Mouse (Mus musculus) kidney, postnatal 0 days (tissue): ENCODE data around the gene Fgfr2. TPM values are rescaled to one million over a fixed set of nuclear protein-coding genes. Genes with fewer than 3 reads are reported as not detected.

Experiments
- ATAC-seq: fragments of 200-750 bp; cut with Nextera tagmentation; replicated peaks from 2 replicates; pipeline ENCODE4 v1.8.0; 2017; ENCODE audit warnings: low read depth, moderate number of reproducible peaks, moderate TSS enrichment, moderate library complexity; ENCODE audit not compliant: low FRiP score
- DNase-seq: peaks from one replicate; pipeline ENCODE4 v3.0.0-alpha.2; 2016; ENCODE audit warnings: low spot score
- H3K27ac ChIP-seq: fragments of 300-500 bp; sonication (generic); 2 replicates; pipeline ENCODE4 v1.5.1; 2014; ENCODE audit warnings: mild to moderate bottlenecking
- H3K27me3 ChIP-seq: fragments of 300-500 bp; sonication (generic); 2 replicates; pipeline ENCODE4 v1.6.1; 2014; ENCODE audit warnings: low read length, mixed read lengths; ENCODE audit not compliant: insufficient read depth
- H3K36me3 ChIP-seq: fragments of 300-500 bp; sonication (generic); 2 replicates; pipeline ENCODE4 v1.6.1; 2014; ENCODE audit warnings: low read length, mixed read lengths; ENCODE audit not compliant: insufficient read depth
- H3K4me1 ChIP-seq: fragments of 300-500 bp; sonication (generic); replicated peaks from 2 replicates; pipeline ENCODE4 v1.6.1; 2014; ENCODE audit warnings: antibody characterized with exemption, low read length, mixed read lengths; ENCODE audit not compliant: insufficient read depth
- H3K4me2 ChIP-seq: fragments of 300-500 bp; sonication (generic); 2 replicates; pipeline ENCODE4 v1.6.1; 2014; ENCODE audit warnings: mild to moderate bottlenecking, low read length, moderate library complexity, mixed read lengths
- H3K4me3 ChIP-seq: fragments of 300-500 bp; sonication (generic); replicated peaks from 2 replicates; pipeline ENCODE4 v1.5.1; 2014; ENCODE audit warnings: low read depth, low read length
- H3K9ac ChIP-seq: fragments of 300-500 bp; sonication (generic); 2 replicates; pipeline ENCODE4 v1.6.1; 2014; ENCODE audit warnings: low read depth, low read length
- H3K9me3 ChIP-seq: fragments of 300-500 bp; sonication (generic); replicated peaks from 2 replicates; pipeline ENCODE4 v1.6.1; 2016; ENCODE audit warnings: low read length, inconsistent platforms, mixed read lengths
- CTCF ChIP-seq: IDR thresholded peaks from 2 replicates; pipeline ENCODE4 v1.5.1; 2016; ENCODE audit warnings: antibody characterized with exemption, low read depth, mild to moderate bottlenecking, moderate library complexity
- WGBS: fragments of 180-500 bp; shearing (Covaris S2); extraction: QIAGEN DNeasy Blood & Tissue Kit; methylation state at CpG from one replicate; pipeline ENCODE4 v1.1.7; 2014; 5-methylcytosine and 5-hydroxymethylcytosine counted together
- polyA plus RNA-seq: library from polyadenylated mRNA; unstranded; fragments of >200 nt; fragmentation: Nextera tagmentation; extraction: Ambion mirVana; gene quantifications from 2 replicates; pipeline ENCODE4 v1.2.1, GENCODE M21; 2015

Gene Fgfr2
- polyA plus RNA-seq, 1 experiment from 2014 or later = 79.8 TPM

GRCm38 (mm10) chr7:132174787-132175186, 948.4 kb downstream of the Fgfr2 start:
- no peaks in the 10 kb centered on the region for H3K27me3 ChIP-seq
- no peak overlapping the region for H3K4me3 ChIP-seq
- H3K4me1 ChIP-seq = no peaks in the 10 kb centered on the region
- no peak overlapping the region for H3K27ac ChIP-seq
- no peak for TF ChIP-seq CTCF
- 83% methylated on average over 5 of the region's 5 CpGs for WGBS
- ATAC-seq (no peak), DNase-seq (no peak)
- H3K4me2 ChIP-seq = no peak overlapping the region
- no peak overlapping the region for H3K9ac ChIP-seq
- no peaks in the 10 kb centered on the region for H3K9me3 ChIP-seq
- no peaks in the 10 kb centered on the region for H3K36me3 ChIP-seq

DNA sequence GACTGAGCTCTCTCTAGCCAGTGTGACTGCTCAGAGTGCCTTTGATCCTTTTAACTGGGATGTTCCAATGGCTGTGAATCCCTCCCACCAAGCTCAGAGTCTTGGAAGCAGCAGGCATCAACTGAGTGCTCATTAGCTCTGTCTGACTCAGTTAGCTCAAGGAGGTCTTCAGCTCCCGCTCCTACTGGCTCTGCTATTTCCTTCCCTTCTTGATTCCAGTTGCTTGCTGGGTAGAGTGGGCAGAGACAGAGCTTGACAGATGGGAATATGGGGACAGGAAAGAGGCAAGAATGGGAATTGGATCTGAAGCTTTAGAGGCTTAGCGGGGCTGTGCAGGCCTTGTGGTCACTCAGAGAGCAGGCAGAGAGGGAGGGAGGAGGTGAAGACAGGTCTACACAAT, 948.9 kb downstream of the Fgfr2 start:
- Histone ChIP-seq H3K9me3 (no peaks in the 10 kb centered on the region), H3K4me2 (no peak overlapping the region), H3K27ac (no peak overlapping the region), H3K4me1 (no peaks in the 10 kb centered on the region), H3K27me3 (no peaks in the 10 kb centered on the region), H3K9ac (no peak overlapping the region), H3K4me3 (no peak overlapping the region), H3K36me3 (no peaks in the 10 kb centered on the region)
- WGBS = 70% methylated on average over 2 of the region's 2 CpGs
- no peak for ATAC-seq
- no peak for TF ChIP-seq CTCF
- no peak for DNase-seq

DNA sequence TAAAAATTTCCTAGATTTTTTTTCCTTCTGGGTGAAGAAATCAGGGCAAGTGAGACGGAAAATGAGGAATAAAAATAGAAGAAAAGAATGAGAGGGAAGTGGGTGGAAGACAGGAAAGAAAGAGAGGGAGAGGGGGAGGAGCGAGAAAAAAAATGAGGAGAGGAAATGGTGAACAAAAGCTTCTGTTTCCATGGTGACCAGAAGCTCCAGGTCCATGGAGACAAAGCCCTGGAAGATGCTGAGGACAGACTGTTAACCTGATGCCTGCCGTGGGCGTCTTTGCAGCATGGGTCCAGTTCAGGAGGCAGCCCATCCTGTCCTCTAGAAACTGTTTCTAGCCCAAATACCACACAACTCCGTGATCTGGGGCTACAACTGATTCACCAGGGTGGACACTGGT, 950.9 kb downstream of the Fgfr2 start:
- 61% methylated on average over 5 of the region's 5 CpGs for whole genome bisulfite sequencing
- no peaks in the 10 kb centered on the region for H3K27me3 ChIP-seq
- DNase-seq (no peak), ATAC-seq (no peak)
- no peak for TF ChIP-seq CTCF
- H3K27ac ChIP-seq = no peak overlapping the region
- H3K4me3 ChIP-seq = no peak overlapping the region
- H3K4me1 ChIP-seq = no peaks in the 10 kb centered on the region
- H3K9me3 ChIP-seq = no peaks in the 10 kb centered on the region
- no peaks in the 10 kb centered on the region for H3K36me3 ChIP-seq
- no peak overlapping the region for H3K9ac ChIP-seq
- no peak overlapping the region for H3K4me2 ChIP-seq

GRCm38 (mm10) chr7:132171716-132172115, 951.4 kb downstream of the Fgfr2 start:
- no peak for ATAC-seq

DNA sequence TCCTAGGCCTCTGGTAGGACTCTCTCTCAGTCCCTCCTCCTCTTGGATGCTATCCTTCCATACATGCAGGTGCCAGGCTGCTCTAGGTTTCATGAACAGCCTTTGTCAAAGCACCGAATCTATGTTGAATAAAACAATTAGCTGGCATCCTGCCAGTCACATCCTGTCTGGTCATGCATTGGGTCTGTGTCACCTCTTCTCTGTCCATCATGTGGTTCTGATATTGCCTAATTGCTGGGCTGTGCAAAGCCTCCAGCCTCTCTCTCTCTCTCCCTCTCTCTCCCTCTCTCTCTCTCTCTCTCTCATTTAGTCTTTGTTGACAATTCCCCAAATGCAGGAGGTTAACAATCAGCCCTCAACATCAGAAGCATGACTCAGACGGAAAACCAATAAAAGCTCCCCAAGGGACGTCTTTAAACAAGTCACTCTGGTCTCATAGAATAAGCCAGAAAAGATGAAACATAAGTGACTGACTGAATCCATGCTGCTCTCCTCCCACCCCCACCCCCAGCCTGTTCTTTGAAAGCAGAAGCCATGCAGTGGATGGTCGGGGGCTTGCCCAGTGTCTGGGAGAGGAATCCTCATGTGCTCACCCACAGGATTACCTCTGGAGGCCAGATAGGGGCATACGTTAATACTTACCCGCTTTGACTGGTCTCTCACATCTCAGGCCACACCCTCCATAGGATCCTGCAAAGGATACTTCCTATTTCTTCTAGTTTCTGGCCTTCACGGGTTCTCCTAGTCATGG, 953.6 kb downstream of the Fgfr2 start:
- ATAC-seq (no peak), DNase-seq (peak; percentile 30)
- H3K27me3 ChIP-seq = no peaks in the 10 kb centered on the region
- no peaks in the 10 kb centered on the region for H3K9me3 ChIP-seq
- H3K27ac ChIP-seq = no peak overlapping the region
- no peak for TF ChIP-seq CTCF
- no peak overlapping the region for H3K4me3 ChIP-seq
- no peak overlapping the region for H3K4me2 ChIP-seq
- no peaks in the 10 kb centered on the region for H3K4me1 ChIP-seq
- no peaks in the 10 kb centered on the region for H3K36me3 ChIP-seq
- WGBS = 66% methylated on average over 7 of the region's 7 CpGs
- no peak overlapping the region for H3K9ac ChIP-seq

More at GRCm38 (mm10) chr7:132171716-132172115, 951.4 kb downstream of the Fgfr2 start:
- 59% methylated on average over 5 of the region's 5 CpGs for WGBS
- Histone ChIP-seq H3K27me3 (no peaks in the 10 kb centered on the region), H3K27ac (no peak overlapping the region), H3K4me3 (no peak overlapping the region), H3K9me3 (no peaks in the 10 kb centered on the region), H3K4me2 (no peak overlapping the region), H3K4me1 (no peaks in the 10 kb centered on the region), H3K36me3 (no peaks in the 10 kb centered on the region), H3K9ac (no peak overlapping the region)
- TF ChIP-seq CTCF = no peak
- DNase-seq = peak; percentile 10

- Histone ChIP-seq H3K36me3 (no peaks in the 10 kb centered on the region), H3K4me2 (no peak overlapping the region), H3K27ac (no peak overlapping the region), H3K4me1 (no peaks in the 10 kb centered on the region), H3K9me3 (no peaks in the 10 kb centered on the region), H3K4me3 (no peak overlapping the region), H3K27me3 (no peaks in the 10 kb centered on the region), H3K9ac (no peak overlapping the region)
- TF ChIP-seq CTCF = no peak
- ATAC-seq (no peak), DNase-seq (no peak)
- WGBS = 75% methylated on average over 4 of the region's 4 CpGs
Measured at GRCm38 (mm10) chr7:132167239-132167638, 955.9 kb downstream of the Fgfr2 start.

GRCm38 (mm10) chr7:132162254-132162653, 960.9 kb downstream of the Fgfr2 start:
- WGBS = 83% methylated on average over 3 of the region's 3 CpGs
- no peaks in the 10 kb centered on the region for H3K4me1 ChIP-seq

More at GRCm38 (mm10) chr7:132162254-132162653, 960.9 kb downstream of the Fgfr2 start:
- ATAC-seq (no peak), DNase-seq (no peak)
- H3K36me3 ChIP-seq = no peaks in the 10 kb centered on the region
- no peaks in the 10 kb centered on the region for H3K9me3 ChIP-seq
- no peak overlapping the region for H3K27ac ChIP-seq
- no peak for TF ChIP-seq CTCF
- no peak overlapping the region for H3K9ac ChIP-seq
- no peak overlapping the region for H3K4me2 ChIP-seq
- H3K27me3 ChIP-seq = no peaks in the 10 kb centered on the region
- no peak overlapping the region for H3K4me3 ChIP-seq
